Mouse (Mus musculus) layer of hippocampus, adult 11-12 months (tissue): ENCODE data around the gene Wdr83.

ENCODE experiments used
- DNase-seq: peaks from one replicate; pipeline ENCODE4 v3.0.0; 2022; ENCODE audit warnings: low spot score

Wdr83 gene

DNA sequence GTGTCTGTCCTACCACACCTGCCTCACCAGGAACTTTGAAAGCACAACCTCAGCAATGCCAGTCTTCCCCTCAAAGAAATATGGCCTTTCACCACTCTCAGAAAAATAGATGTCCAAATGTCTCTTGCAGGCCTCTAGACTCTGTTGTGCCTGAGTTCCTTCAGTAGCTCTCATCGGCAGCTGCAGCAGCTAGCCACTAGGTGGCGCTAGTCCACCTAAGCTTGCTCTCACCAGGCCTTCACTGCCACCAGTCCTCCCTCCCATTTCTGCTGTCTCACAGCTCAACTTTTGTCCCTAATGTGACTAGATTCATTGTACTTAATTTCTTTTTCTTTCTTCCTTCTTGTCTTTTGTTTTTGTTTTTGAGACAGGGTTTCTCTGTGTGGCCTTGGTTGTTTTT is 4.1 kb downstream of the Wdr83 start:
- peak; percentile 87 for DNase-seq

DNA sequence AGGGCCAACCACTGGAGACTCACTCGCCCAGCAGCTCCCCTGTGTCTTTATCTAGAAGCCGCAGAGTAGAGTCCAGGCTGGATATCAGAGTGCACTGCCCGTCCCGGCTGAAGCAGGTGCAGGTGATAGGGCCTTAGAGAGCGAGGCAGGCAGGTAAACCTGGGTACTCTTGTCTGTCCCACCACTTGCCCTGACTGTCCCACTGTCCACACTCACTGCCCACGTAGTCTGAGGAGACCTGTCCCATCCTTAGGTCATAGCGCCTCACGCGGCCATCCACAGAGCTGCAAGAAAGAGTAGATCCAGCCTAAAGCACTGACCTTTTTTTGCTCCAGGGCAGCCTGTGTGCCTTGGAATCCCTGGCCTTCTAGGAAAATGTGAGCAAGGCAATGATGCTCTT is 5.1 kb downstream of the Wdr83 start:
- no peak for DNase-seq

DNA sequence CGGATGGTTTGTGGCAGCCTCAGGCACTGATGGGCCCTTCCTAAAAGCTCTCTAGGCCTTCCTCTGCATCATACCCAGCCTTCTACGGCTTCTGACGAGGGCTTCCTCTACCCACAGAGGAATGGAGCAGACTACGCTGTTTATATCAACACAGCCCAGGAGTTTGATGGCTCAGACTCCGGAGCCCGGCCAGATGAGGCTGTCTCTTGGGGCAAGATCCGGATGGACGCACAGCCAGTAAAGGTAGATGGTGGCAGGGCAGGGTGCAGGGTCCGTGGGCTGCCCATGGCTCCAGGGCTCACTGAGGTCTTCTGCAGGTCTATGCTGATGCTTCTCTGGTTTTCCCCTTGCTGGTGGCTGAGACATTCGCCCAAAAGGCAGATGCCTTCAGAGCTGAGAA is 6.5 kb downstream of the Wdr83 start:
- no peak for DNase-seq

DNA sequence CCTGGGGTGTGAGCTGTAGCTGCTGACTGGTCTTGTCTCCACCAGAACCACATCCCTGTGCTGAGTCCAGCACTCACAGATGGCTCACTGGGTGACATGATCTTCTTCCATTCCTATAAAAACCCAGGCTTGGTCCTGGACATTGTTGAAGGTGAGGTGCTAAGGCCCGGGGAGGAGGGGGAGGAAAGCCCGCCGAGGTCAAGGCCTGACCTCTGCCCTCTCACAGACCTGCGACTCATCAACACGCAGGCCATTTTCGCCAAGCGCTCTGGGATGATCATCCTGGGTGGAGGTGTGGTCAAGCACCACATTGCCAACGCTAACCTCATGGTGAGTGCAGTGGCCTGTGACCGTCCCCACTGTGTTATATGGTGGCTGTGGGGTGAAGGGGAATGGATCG is 6.9 kb downstream of the Wdr83 start:
- no peak for DNase-seq

DNA sequence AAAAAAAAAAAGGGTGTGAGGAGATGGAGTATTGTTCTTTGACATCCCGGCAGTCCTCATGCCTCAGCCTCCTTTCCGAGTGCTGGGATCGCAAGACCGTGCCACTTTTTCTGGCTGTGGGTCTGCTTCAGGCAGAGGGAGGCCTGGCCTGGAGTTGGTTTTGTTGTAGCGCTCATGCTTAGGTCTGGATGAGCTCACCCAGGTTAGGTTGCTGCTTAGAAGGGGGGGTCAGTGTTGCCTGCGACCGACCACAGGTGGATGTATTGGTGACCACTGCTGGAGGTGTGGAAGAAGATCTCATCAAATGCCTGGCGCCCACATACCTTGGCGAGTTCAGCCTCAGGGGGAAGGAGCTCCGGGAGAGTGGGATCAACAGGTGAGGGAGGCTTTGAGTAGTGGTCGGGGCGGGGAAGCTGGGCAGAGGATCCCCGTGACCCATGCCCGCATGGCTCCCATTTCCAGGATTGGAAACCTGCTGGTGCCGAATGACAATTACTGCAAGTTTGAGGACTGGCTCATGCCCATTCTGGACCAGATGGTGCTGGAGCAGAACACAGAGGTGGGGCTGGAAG is 8.0 kb downstream of the Wdr83 start:
- no peak for DNase-seq

DNA sequence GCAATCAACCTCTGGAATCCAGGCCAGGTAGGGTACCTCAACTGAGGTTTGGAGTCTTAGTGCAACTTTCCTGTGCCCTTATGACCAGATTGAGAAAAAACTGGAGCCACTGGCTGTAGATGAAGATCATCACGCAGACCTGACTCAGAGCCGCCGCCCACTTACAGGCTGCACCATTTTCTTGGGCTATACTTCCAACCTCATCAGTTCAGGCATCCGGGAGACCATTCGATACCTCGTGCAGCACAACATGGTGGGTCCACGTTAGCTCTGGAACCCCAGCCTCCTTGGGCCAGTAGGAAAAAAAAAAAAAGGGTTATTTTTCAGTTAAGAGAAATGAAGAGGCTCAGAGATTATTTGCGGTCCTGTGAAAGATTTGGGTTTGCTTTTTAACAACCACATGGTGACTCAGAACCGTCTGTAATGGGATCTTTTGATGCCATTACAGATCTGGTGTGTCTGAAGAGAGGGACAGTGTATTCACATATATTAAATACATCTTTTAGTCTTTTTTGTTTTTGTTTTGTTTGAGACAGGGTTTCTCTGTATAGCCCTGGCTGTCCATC is 8.7 kb downstream of the Wdr83 start:
- no peak for DNase-seq

DNA sequence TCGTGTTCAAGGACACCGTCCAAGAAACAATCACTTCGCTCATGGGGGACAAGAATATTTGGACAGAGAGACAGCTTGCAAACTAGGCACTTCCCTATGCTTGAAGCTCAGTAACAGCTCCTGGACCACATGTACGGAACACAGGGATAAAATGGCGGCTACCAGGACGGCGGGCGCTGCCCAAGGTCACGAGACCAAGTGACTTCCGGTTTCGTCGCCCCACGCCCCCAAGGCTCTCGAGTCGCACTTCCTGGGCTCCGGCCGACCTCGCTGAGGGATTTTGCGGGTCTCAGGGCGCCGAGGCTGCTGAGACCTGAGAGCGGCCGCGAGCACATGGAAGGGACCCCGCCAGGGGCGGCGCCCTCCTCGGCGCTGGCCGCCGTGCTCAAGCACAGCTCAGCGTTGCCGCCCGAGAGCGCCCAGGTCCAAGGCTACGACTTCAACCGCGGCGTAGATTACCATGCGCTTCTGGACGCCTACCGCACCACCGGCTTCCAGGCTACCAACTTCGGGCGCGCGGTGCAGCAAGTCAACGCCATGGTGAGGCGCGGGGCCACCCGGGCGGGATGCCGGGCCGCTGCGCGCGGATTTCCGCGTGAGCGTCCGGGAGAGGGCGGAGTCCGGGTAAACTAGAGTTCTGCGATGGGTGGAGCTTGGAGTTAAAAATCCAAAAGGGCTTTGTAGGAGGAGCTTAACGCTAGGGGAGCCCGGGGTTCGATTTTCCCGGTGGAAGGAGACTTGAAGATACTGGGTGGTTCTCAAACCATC is 9.4 kb downstream of the Wdr83 start, which contains the start of gene Dhps:
Dhps (plus strand) TSS at position 244 of the 768 bp plus-strand sequence.
- DNase-seq: peak; percentile 93

DNA sequence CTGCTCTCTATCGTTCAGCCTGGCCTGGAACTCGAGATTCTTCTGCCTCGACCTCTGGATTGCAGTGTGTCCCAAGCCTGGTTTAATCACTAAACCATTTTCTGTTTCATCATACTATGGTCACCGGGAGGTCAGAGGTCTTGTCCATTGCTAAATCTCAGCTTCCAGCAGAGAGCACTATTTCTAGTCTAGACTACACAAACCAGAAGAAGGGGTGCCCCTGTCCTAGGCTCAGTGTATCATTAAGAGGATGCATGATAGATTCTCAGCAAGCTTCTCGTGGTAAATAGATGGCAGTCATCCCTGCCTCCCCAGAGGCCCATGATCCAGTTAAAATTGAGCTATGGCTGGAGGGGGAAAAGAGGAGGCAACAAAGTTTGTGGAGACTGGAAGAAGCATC is 10.1 kb downstream of the Wdr83 start:
- DNase-seq: no peak

DNA sequence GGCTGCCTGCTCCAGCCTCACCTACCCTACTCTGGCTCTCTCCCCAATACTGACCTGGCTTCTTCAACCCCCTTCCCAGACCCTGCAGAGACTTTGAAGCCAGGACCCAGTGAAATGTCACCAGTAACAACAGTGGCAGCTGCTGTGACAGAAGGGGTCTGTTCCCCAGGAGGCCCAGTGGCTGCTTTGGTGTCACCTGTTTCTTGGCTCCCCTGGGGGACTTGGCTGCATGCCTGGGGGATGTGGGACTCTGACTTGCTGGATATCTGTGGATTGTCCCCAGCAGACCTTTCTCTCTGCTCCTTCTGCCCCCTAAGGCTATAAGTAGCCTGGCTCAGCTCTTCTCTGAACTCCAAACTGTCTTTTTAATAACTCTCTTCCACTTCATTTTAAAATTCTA is 13.1 kb downstream of the Wdr83 start, which contains the start of gene Gm5741:
Gm5741 (minus strand) TSS at position 1 of the 400 bp plus-strand sequence.
- DNase-seq: no peak

DNA sequence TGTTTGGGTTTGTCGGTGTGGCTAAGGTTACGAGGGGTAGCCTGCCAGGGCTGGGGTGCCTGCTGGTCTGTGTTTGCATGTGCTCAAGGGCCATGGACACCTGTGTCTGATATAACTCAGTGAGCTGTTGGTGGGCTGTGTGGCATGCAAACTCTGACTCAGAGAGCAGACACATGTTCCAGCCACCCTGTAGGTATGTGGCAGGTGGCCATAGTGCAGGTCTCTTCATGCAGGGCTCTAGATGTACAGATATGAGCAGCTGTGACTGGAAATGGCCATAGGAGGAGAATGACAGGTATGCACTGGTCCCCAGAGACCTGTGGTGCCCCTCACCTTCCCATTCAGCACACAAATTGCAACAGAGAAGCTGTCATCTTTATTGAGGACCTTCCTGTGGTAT is 14.0 kb downstream of the Wdr83 start:
- DNase-seq: no peak

DNA sequence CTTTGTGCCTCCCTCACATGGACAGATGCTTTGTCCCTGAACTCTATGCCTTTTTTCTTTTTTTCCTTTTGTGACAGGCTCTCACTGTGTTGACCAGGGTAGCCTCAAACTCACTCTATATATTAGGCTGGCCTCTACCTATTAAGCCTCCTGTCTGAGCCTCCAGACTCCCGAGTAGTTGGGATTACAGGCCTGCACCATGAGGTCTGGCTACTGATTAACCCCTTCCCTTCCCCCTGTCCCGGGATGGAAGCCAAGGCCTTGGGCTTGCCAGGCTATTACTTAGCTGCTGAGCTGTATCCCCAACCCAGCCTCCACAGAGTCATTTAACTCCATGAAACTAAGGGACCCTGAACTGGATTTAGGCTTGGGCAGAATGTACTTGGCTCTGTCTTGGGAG is 15.9 kb downstream of the Wdr83 start:
- no peak for DNase-seq

DNA sequence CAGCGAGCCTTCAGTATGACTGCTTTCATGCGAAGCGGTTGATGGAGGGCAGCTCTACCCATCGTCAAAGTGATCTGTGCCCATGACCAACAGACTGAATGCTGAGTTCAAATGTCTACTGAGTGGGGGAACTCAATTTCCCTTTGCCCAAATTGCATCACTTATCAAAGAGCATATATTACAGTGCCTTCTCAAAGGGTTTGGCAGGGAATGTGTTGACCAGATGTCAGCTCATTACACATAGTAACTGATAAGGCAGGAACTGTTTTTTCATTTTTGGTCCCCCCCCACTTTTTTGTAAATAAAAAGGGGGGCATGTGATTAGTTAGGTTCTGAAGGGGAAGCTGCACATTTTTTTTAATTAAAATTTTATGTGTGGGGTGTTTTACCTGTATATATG is 18.5 kb downstream of the Wdr83 start:
- no peak for DNase-seq

DNA sequence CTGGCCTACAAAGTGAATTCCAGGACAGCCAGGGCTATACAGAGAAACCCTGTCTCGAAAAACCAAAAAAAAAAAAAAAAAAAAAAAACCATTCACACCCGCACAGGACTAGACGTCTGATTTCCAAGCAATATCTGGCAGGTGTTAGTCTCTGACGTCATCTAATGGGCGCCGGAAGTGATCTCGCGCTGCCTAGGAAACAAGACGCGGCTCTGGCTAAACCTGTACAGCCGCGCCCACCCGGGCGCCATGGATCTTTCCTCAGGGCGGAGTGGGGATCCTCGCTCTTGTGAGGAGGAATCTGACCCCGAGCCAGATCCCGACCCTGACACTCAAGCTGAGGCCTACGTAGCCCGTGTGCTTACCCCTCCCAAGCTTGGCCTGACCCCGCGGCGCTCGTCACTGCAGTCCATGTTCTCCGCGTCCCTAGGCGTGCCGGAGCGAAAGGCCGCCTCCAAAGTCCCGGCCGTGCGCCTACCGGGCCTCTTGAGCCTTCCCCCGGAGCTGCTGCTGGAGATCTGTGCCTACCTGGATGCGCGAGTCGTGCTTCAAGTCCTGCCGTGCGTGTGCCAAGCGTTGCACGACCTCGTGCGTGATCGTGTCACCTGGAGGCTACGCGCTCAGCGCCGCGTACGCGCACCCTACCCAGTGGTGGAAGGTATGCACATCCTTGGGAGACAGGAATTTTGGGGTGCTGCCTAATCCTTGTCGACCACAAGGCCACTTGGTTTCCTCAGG is 21.1 kb downstream of the Wdr83 start, which contains the start of gene Fbxw9:
Fbxw9 (plus strand) TSS at position 177 of the 738 bp plus-strand sequence.
- peak; percentile 94 for DNase-seq

DNA sequence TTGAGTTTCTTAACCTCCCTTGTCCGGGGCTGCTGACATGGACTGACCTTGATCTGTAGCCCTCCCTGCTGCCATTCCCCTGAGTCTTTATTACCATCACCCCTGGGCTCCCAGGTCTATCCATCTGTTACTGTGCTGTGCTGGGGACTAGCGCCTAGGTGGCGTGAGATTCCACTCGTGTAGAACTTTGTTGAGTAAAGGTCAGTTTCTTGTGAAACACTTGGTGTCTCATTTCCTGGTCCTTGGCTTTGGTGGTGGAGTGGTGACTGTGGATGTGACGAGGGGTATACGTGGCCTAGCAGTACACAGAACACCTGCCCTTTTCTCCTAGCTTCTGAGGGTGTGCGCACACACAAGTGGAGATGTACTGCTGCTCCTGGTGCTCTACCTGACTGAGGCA is 23.7 kb downstream of the Wdr83 start:
- DNase-seq: no peak

DNA sequence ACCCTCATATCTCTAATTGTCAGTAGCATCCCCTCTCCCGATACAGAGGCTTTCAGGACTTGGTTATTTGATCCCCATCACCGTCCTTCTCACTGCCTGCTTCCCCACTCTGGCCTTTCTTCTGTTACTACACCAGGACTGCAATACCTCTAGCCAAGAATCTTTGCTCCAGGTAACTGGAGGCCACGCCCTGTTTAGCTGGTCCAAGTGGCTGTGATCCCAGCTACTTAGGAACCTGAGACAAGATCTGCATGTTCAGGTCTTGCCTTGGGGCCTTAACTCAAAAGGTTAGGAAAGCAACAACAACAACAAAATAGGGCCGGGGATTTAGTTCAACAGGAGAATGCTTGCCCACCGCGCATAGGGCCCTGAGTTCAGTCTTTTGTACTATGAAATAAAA is 37.5 kb downstream of the Wdr83 start:
- no peak for DNase-seq

DNA sequence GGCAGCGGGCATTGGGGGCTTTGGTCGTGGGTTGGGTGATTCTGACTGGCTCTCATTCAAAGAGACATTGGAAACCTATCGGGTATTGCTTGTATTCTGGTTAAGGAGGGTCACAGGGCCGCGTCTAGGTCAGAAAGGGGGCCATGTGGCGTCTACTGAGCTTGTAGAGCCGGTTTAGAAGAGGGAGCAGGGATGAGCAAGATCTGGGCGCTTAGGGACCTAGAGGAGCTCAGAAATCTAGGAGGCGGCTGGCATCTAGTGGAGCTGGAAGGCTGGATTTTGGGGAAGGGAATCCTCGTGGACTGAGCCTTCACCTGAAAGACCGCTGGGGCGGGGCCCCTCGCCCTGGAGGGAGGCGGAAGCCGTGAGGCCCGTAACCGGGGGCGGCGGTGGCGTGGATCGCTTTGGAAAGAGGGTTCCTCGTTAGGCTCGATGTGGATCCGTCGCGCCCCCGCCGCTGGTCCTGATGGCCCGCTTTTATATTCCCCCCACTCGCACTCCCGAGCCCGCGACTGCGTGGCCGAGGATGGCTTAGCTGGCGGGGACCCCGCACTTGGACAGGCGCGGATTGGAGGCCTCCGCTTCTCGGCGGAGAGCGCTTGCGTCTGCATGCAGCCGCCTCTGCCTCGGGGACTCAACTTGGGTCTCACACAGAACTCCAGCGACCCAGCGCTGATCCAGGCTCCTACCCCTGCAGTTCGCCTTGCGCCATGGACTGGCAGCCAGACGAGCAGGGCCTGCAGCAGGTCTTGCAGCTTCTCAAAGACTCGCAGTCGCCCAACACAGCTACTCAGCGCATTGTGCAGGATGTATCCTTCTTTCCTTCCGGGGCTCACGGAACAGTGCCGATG is 43.2 kb downstream of the Wdr83 start:
- DNase-seq: peak; percentile 37

DNA sequence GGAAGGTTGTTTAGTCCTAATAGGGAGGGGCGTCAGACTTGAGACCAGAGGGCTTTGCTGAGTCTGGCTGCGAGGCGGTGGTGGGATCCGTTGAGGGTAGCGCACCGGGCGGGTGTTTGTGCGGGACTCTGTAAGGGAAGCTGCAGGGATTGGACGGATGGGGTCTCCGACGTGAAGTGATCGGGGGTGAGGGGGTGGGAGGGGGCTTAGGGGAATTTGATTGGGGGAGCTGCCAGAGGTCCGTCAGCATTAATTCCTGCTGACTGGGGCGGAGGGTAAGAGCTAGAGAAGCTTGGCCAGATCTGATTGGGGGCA is 43.8 kb downstream of the Wdr83 start:
- no peak for DNase-seq

DNA sequence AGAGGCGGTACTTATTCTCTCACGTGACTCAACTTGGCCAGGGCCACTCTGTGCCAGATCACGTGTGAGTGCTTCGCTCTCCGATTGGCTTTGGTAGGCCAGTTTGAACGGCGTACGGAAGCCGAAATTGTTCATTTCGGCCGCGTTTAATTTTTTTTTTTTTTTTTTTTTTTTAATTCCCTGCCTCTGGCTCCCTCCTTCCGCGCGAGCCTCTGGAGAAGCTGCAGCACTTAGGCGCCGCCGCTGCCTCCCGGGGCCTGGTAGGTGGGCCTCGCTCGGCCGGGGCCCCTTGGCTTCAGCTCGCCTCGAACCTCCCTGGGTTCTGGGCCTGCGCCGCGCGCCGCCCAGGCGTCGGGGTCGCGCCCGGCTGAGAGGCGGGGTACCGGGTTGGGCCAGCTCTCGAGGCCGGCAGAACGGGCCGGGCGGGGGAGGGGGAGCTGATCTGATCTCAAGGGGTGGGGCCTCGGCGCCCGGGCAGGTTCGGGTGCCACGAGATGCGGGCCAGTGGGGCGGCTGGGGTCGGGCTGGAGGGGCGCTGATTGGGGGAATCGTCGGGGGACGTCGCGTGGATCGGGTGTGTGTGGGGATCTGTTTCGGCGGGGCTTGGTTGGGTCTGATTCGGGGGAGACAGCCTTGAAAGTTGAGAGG is 44.3 kb downstream of the Wdr83 start, which contains the start of gene Tnpo2:
Tnpo2 (plus strand) TSS at position 198 of the 648 bp plus-strand sequence.
- DNase-seq: peak; percentile 94

DNA sequence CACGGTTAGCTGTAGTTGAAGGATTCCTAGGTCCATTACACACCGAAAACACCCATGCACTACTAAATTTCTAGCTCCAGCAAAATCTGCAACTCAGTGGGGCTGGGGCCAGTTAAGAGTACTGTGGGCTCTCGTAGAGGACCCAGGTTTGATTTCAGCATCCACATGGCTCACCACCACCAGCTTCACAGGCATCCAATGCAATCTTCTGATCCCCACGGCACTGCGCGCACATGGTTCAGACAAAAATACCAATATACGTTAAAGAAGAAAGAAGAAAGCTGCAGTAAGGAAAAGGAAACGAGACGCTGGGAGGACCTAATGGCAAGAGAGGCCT is 44.8 kb downstream of the Wdr83 start:
- no peak for DNase-seq

DNA sequence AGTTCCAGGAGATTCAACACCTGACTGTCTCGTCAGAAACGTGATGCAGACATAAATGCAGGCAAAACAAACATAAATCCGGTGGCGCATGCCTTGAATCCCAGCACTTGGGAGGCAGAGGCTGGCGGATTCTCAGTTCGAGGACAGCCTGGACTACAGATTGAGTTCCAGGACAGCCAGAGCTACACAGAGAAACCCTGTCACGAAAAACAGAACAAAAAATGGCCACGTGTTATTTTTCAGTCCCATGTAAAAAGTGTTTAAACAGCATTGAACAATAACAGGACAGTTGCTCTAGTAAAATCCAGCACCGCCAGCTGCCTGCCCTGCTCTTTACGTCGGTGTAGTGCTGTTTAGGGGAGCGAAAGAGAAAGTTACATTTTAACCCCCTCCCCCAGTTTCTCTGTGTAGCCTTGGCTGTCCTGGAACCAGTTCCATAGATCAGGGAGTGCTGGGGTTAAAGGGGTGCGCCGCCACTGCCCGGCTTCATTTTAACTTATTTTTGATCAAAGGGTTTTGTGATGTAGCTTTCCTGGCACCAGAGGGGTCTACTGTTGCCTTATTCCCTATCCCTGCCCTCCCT is 45.3 kb downstream of the Wdr83 start:
- no peak for DNase-seq

DNA sequence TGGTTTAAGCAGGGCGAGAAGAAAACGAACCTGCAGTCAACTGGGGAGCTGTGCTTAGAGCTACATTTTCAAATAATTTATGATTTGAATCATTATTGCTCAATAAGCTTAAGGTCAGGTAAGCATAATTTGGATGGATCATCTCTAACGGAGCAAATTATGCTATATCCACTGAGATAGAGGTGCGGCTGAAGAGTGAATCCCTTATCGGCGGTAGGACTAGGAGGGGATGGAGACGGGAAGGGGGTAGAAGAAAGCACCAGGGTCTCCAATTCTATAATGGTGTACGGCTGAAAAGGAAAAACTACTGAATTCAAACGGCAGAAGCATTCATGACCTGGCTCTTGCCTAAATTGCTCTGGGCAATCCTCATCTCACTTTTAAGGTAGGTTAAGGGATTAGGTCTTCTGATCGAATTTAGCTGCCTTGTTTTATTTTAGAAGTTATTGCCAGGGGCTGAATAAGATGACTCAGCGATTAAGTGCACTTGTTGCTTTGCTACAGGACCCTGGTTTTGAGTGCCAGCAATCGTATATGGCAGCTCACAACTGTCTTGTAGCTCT is 45.9 kb downstream of the Wdr83 start:
- DNase-seq: no peak
